Mouse (Mus musculus) kidney, embryonic 16.5 days (tissue): Measurements from ENCODE around the gene Mpp3. TPM values are rescaled to one million over a fixed set of nuclear protein-coding genes. Genes with fewer than 3 reads are reported as not detected.
A peak's percentile ranks its signal among the peaks of the same experiment; 100 is the strongest.

Experiments
- ATAC-seq: fragments of 200-750 bp; cut with Nextera tagmentation; 2 replicates; pipeline ENCODE4 v1.8.0; 2017; ENCODE audit warnings: moderate TSS enrichment; ENCODE audit not compliant: low FRiP score, low TSS enrichment
- H3K27ac ChIP-seq: fragments of 300-500 bp; sonication (generic); 2 replicates; pipeline ENCODE4 v1.5.1; 2014; ENCODE audit warnings: low read length
- H3K27me3 ChIP-seq: fragments of 300-500 bp; sonication (generic); 2 replicates; pipeline ENCODE4 v1.6.1; 2014; ENCODE audit warnings: low read length, control low read depth, mixed read lengths; ENCODE audit not compliant: insufficient read depth
- H3K36me3 ChIP-seq: fragments of 300-500 bp; sonication (generic); 2 replicates; pipeline ENCODE4 v1.6.1; 2014; ENCODE audit warnings: low read length, control low read depth, mixed read lengths; ENCODE audit not compliant: insufficient read depth
- H3K4me1 ChIP-seq: fragments of 300-500 bp; sonication (generic); 2 replicates; pipeline ENCODE4 v1.6.1; 2014; ENCODE audit warnings: low read length, control low read depth, mixed read lengths; ENCODE audit not compliant: insufficient read depth
- H3K4me2 ChIP-seq: fragments of 300-500 bp; sonication (generic); replicated peaks from 2 replicates; pipeline ENCODE4 v1.6.1; 2014; ENCODE audit warnings: low read depth, low read length
- H3K4me3 ChIP-seq: fragments of 300-500 bp; sonication (generic); 2 replicates; pipeline ENCODE4 v1.5.1; 2014; ENCODE audit warnings: mild to moderate bottlenecking, low read length
- H3K9ac ChIP-seq: fragments of 300-500 bp; sonication (generic); replicated peaks from 2 replicates; pipeline ENCODE4 v1.6.1; 2014; ENCODE audit warnings: low read length
- H3K9me3 ChIP-seq: fragments of 300-500 bp; sonication (generic); 2 replicates; pipeline ENCODE4 v1.6.1; 2016; ENCODE audit warnings: low read length, control low read depth
- WGBS: fragments of 180-500 bp; shearing (Covaris S2); extraction: QIAGEN DNeasy Blood & Tissue Kit; methylation state at CpG from one replicate; pipeline ENCODE4 v1.1.7; 2014; 5-methylcytosine and 5-hydroxymethylcytosine counted together
- polyA plus RNA-seq: library from polyadenylated mRNA; unstranded; fragments of >200 nt; fragmentation: Nextera tagmentation; extraction: Ambion mirVana; gene quantifications from 2 replicates; pipeline ENCODE4 v1.2.1, GENCODE M21; 2015

Mpp3 gene
- polyA plus RNA-seq, 1 experiment from 2014 or later = 7.2 TPM

DNA sequence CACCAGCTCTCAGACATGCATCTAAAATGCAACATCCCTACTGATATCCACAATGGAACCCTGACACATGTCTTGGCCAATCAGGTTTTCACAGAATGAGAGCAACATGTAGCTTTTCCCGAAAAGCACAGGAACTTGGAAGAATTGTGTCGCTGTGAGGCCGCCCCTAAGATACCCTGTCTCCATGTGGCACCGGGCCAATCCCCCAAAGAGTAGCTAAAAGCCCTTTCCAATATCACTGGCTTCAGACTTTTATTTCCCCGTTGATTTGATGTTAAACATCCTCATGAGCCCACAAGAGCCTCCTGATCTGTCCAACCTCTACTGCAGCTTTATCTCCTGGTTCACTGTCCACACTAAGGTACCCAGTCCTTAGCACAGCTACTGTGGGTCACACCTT is 21.6 kb downstream of the Mpp3 start:
- H3K27ac ChIP-seq = no peak overlapping the region
- peaks cover 6% of the 10 kb centered on the region; the same call in 1 of the 2 replicates for H3K27me3 ChIP-seq
- 87% methylated on average over 5 of the region's 5 CpGs for WGBS
- no peak overlapping the region for H3K4me3 ChIP-seq
- ATAC-seq = no peak
- H3K4me1 ChIP-seq = no peaks in the 10 kb centered on the region
- no peak overlapping the region for H3K9ac ChIP-seq
- no peaks in the 10 kb centered on the region; the same call in 1 of the 2 replicates for H3K9me3 ChIP-seq
- H3K4me2 ChIP-seq = no peak overlapping the region
- H3K36me3 ChIP-seq = peaks cover 10% of the 10 kb centered on the region

DNA sequence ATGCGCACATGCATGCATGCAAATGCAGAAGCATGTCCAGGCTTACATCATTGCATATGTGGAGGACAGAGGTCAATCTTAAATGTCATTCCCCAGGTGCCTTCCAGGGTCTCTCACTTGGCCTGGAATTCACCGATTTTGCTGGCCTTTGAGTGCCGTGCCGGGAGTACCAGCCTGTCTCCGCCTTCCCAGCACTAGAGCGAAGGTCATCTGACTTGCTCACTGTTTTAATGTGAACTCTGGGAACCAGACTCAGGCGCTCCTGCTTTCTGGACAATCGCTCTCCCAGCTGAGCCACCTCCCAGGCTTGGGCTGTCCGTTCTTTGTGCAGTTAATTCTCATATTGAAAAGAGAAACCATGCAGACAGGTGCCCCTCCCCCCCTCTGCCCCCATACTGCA is 22.0 kb downstream of the Mpp3 start:
- WGBS = 74% methylated on average over 9 of the region's 9 CpGs
- Histone ChIP-seq H3K27ac (no peak overlapping the region), H3K4me3 (no peak overlapping the region)

GRCm38 (mm10) chr11:102004251-102004650 is 24.0 kb downstream of the Mpp3 start:
- Histone ChIP-seq H3K4me1 (peaks cover 3% of the 10 kb centered on the region; the same call in 1 of the 2 replicates), H3K4me3 (no peak overlapping the region), H3K9ac (no peak overlapping the region), H3K4me2 (no peak overlapping the region), H3K27ac (no peak overlapping the region), H3K36me3 (peaks cover 10% of the 10 kb centered on the region), H3K27me3 (peaks cover 6% of the 10 kb centered on the region; the same call in 1 of the 2 replicates), H3K9me3 (no peaks in the 10 kb centered on the region; the same call in 1 of the 2 replicates)
- WGBS = 95% methylated on average over 8 of the region's 8 CpGs
- ATAC-seq = no peak

More for the DNA sequence above, 22.0 kb downstream of the Mpp3 start:
- Histone ChIP-seq H3K4me2 (no peak overlapping the region), H3K9me3 (no peaks in the 10 kb centered on the region; the same call in 1 of the 2 replicates), H3K36me3 (peaks cover 10% of the 10 kb centered on the region), H3K4me1 (no peaks in the 10 kb centered on the region), H3K9ac (no peak overlapping the region), H3K27me3 (peaks cover 6% of the 10 kb centered on the region; the same call in 1 of the 2 replicates)
- no peak for ATAC-seq

DNA sequence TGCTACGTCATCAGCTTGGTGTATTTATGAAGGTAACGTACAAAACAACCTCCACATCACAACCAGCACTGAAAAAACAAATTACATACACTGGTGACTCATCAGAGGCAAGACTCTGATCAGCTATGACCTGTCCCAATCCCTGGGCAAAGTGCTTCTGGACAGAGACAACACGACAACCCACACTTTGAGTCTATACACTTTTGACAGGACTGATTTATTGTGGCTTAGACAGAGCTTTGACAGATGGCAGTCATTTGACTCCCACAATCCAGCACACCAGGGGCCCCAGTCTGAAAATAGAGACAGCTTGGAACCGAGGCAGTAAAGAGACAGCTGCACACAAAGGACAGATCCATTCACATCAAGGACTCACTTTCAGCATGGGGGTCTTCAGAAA is 28.8 kb downstream of the Mpp3 start:
- no peaks in the 10 kb centered on the region; the same call in 1 of the 2 replicates for H3K9me3 ChIP-seq
- H3K4me3 ChIP-seq = no peak overlapping the region
- peaks cover 6% of the 10 kb centered on the region for H3K4me1 ChIP-seq
- no peak for ATAC-seq
- H3K4me2 ChIP-seq = no peak overlapping the region
- H3K36me3 ChIP-seq = peaks cover 3% of the 10 kb centered on the region; the same call in 1 of the 2 replicates
- no peak overlapping the region for H3K27ac ChIP-seq
- WGBS = 51% methylated on average over 4 of the region's 4 CpGs
- no peaks in the 10 kb centered on the region for H3K27me3 ChIP-seq
- no peak overlapping the region for H3K9ac ChIP-seq

GRCm38 (mm10) chr11:101998258-101998657 is 30.0 kb downstream of the Mpp3 start:
- H3K4me2 ChIP-seq = no peak overlapping the region
- peaks cover 6% of the 10 kb centered on the region for H3K4me1 ChIP-seq
- no peaks in the 10 kb centered on the region for H3K36me3 ChIP-seq
- 36% methylated on average over 5 of the region's 5 CpGs for WGBS
- peak; percentile 23; the same call in 1 of the 2 replicates for ATAC-seq
- H3K27me3 ChIP-seq = no peaks in the 10 kb centered on the region
- H3K27ac ChIP-seq = 0 out of 2 replicates have a peak overlapping the region, but pooled peaks have one; percentile 11
- H3K4me3 ChIP-seq = no peak overlapping the region
- H3K9ac ChIP-seq = no peak overlapping the region
- no peaks in the 10 kb centered on the region for H3K9me3 ChIP-seq

DNA sequence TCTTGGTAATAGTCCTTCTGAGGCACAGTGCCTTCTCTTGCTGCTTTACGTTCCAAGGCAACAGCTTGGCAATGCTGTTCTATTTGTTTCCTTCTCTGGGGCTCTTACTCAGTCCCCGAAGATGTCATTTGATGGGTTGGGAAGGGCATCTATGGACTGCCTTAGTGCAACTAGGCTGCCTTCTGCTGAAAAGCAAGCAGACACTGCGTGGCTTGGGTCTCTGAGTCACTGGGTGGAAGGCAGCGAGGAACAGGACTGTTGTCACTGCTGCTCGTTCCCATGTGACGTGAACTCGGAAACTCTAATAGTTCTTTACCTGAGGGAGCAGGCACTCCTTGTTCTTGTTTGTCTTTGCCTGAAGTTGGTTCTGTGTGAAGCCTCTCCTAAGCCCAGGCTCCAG is 32.3 kb downstream of the Mpp3 start:
- Histone ChIP-seq H3K27me3 (no peaks in the 10 kb centered on the region), H3K9ac (no peak overlapping the region), H3K9me3 (no peaks in the 10 kb centered on the region), H3K36me3 (no peaks in the 10 kb centered on the region), H3K27ac (no peak overlapping the region), H3K4me1 (peaks cover 6% of the 10 kb centered on the region), H3K4me2 (no peak overlapping the region), H3K4me3 (no peak overlapping the region)
- 89% methylated on average over 7 of the region's 7 CpGs for whole genome bisulfite sequencing
- ATAC-seq = no peak

DNA sequence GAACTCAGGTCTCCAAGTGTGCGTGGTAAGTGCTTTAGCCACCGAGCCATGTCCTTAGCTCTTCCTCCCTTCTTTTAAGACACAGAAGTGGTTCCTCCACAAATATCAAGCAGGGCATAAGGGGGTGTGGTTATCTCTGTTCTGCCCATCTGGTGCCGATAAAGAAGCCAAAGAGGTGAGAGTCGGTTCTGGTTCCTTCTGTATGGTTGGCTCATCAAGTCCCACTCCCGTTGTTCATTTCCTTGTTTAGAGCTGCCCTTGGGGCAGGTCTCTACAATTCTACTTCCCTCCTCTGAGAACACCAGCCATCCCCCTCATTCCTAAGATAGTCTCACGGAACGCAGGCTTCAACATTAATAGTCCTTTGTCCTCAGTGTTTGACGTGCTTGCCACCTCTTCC is 34.2 kb downstream of the Mpp3 start:
- H3K9me3 ChIP-seq = no peaks in the 10 kb centered on the region
- no peak for ATAC-seq
- WGBS = 61% methylated on average over 8 of the region's 8 CpGs
- H3K27me3 ChIP-seq = no peaks in the 10 kb centered on the region
- no peak overlapping the region for H3K4me3 ChIP-seq
- H3K4me1 ChIP-seq = peaks cover 3% of the 10 kb centered on the region; the same call in 1 of the 2 replicates
- no peak overlapping the region for H3K4me2 ChIP-seq
- H3K27ac ChIP-seq = no peak overlapping the region
- H3K36me3 ChIP-seq = no peaks in the 10 kb centered on the region
- H3K9ac ChIP-seq = no peak overlapping the region

- no peak overlapping the region for H3K4me3 ChIP-seq
- no peaks in the 10 kb centered on the region for H3K4me1 ChIP-seq
- no peaks in the 10 kb centered on the region for H3K9me3 ChIP-seq
- no peaks in the 10 kb centered on the region for H3K36me3 ChIP-seq
- H3K9ac ChIP-seq = no peak overlapping the region
- 88% methylated on average over 7 of the region's 7 CpGs for WGBS
- H3K4me2 ChIP-seq = no peak overlapping the region
- H3K27me3 ChIP-seq = no peaks in the 10 kb centered on the region
- ATAC-seq = no peak
- no peak overlapping the region for H3K27ac ChIP-seq
Measured at GRCm38 (mm10) chr11:101992411-101992810, 35.9 kb downstream of the Mpp3 start.

- ATAC-seq = no peak
- whole genome bisulfite sequencing = 83% methylated on average over 3 of the region's 3 CpGs
- Histone ChIP-seq H3K4me2 (no peak overlapping the region), H3K27ac (no peak overlapping the region), H3K36me3 (no peaks in the 10 kb centered on the region), H3K4me1 (no peaks in the 10 kb centered on the region), H3K27me3 (no peaks in the 10 kb centered on the region), H3K9me3 (no peaks in the 10 kb centered on the region), H3K9ac (no peak overlapping the region), H3K4me3 (no peak overlapping the region)
Measured at GRCm38 (mm10) chr11:101991813-101992212, 36.4 kb downstream of the Mpp3 start.

DNA sequence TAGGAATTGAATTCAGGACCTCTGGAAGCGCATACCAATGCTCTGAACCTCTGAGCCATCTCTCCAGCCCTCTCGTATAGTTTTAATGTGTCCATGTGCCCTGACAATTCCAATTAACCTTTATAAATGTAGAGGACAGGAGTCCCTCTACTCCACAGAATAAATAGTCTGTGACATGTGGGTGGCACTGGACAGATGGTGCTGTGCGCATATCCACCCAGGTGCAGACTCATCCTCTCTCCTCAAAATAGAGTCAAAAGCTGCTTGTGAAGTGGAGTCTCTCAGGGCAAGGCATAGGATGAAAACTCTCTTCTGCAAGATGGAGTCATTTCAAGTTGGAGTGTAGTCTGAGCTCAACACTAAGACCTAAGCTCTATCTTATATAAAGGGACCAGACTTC is 38.0 kb downstream of the Mpp3 start:
- H3K36me3 ChIP-seq = no peaks in the 10 kb centered on the region
- peaks cover 2% of the 10 kb centered on the region; the same call in 1 of the 2 replicates for H3K27me3 ChIP-seq
- no peak overlapping the region for H3K4me2 ChIP-seq
- peaks cover 11% of the 10 kb centered on the region for H3K4me1 ChIP-seq
- WGBS = 84% methylated on average over 3 of the region's 3 CpGs
- H3K27ac ChIP-seq = no peak overlapping the region
- H3K9me3 ChIP-seq = no peaks in the 10 kb centered on the region
- H3K4me3 ChIP-seq = no peak overlapping the region
- H3K9ac ChIP-seq = no peak overlapping the region
- ATAC-seq = no peak
